Mouse (Mus musculus) intestine, embryonic 14.5 days (tissue): ENCODE measurements around the gene Sucnr1. TPM values are rescaled to one million over a fixed set of nuclear protein-coding genes. Genes with fewer than 3 reads are reported as not detected.
A peak's percentile ranks its signal among the peaks of the same experiment; 100 is the strongest.

Experiments
- ATAC-seq: fragments of 200-750 bp; cut with Nextera tagmentation; replicated peaks from 2 replicates; pipeline ENCODE4 v1.8.0; 2017; ENCODE audit warnings: low read depth, moderate number of reproducible peaks, moderate TSS enrichment, moderate library complexity; ENCODE audit not compliant: low FRiP score, low TSS enrichment
- DNase-seq: peaks from one replicate; pipeline ENCODE4 v3.0.0-alpha.2; 2018; ENCODE audit warnings: low spot score
- H3K27ac ChIP-seq: fragments of 300-500 bp; sonication (generic); 2 replicates; pipeline ENCODE4 v1.5.1; 2014; ENCODE audit warnings: low read depth, mild to moderate bottlenecking, control low read depth
- H3K27me3 ChIP-seq: fragments of 300-500 bp; sonication (generic); replicated peaks from 2 replicates; pipeline ENCODE4 v1.6.1; 2014; ENCODE audit warnings: low read length, control low read depth; ENCODE audit not compliant: control insufficient read depth, insufficient read depth
- H3K36me3 ChIP-seq: fragments of 300-500 bp; sonication (generic); 2 replicates; pipeline ENCODE4 v1.6.1; 2014; ENCODE audit warnings: low read length, control low read depth; ENCODE audit not compliant: control insufficient read depth, insufficient read depth
- H3K4me1 ChIP-seq: fragments of 300-500 bp; sonication (generic); replicated peaks from 2 replicates; pipeline ENCODE4 v1.6.1; 2014; ENCODE audit warnings: low read length, control low read depth, mixed read lengths; ENCODE audit not compliant: control insufficient read depth, insufficient read depth
- H3K4me2 ChIP-seq: fragments of 300-500 bp; sonication (generic); 2 replicates; pipeline ENCODE4 v1.6.1; 2014; ENCODE audit warnings: low read length
- H3K4me3 ChIP-seq: fragments of 300-500 bp; sonication (generic); 2 replicates; pipeline ENCODE4 v1.5.1; 2014; ENCODE audit warnings: low read depth, low read length, control low read depth, mixed read lengths
- H3K9ac ChIP-seq: fragments of 300-500 bp; sonication (generic); 2 replicates; pipeline ENCODE4 v1.6.1; 2014; ENCODE audit warnings: mild to moderate bottlenecking, low read length
- H3K9me3 ChIP-seq: fragments of 300-500 bp; sonication (generic); 2 replicates; pipeline ENCODE4 v1.6.1; 2016; ENCODE audit warnings: low read length, control low read depth; ENCODE audit not compliant: control insufficient read depth
- WGBS: fragments of 180-500 bp; shearing (Covaris S2); extraction: QIAGEN DNeasy Blood & Tissue Kit; methylation state at CpG from one replicate; pipeline ENCODE4 v1.1.7; 2014; 5-methylcytosine and 5-hydroxymethylcytosine counted together
- polyA plus RNA-seq: library from polyadenylated mRNA; unstranded; fragments of >200 nt; fragmentation: Nextera tagmentation; extraction: Ambion mirVana; gene quantifications from 2 replicates; pipeline ENCODE4 v1.2.1, GENCODE M21; 2014

Gene Sucnr1
- polyA plus RNA-seq, 1 experiment from 2014 or later: 0.34 TPM

DNA sequence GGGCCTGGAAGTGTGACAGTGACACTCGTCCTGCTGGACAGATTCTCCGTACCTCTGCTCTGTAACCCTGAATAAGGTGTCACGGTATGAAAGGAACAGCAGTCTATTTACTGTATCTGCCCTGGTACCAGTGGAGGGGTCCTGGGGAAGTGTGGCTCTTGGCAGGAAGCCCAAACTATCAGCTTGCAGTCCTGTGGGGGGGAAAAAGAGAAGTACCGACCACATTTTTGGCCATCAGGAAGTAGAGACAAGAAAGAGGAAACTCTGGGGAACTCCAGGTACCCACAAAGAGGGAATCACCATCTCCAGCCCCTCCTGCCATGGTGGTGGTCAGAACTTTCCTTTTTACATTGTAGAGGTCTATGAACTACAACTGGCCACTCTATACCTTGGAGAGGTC is 1.1 kb upstream of the Sucnr1 start:
- Histone ChIP-seq H3K4me3 (no peak overlapping the region), H3K9ac (no peak overlapping the region), H3K27me3 (no peaks in the 10 kb centered on the region), H3K4me2 (no peak overlapping the region), H3K4me1 (no peaks in the 10 kb centered on the region), H3K27ac (no peak overlapping the region), H3K36me3 (no peaks in the 10 kb centered on the region), H3K9me3 (no peaks in the 10 kb centered on the region)
- no peak for DNase-seq
- no peak for ATAC-seq
- 57% methylated on average over 4 of the region's 4 CpGs for WGBS

DNA sequence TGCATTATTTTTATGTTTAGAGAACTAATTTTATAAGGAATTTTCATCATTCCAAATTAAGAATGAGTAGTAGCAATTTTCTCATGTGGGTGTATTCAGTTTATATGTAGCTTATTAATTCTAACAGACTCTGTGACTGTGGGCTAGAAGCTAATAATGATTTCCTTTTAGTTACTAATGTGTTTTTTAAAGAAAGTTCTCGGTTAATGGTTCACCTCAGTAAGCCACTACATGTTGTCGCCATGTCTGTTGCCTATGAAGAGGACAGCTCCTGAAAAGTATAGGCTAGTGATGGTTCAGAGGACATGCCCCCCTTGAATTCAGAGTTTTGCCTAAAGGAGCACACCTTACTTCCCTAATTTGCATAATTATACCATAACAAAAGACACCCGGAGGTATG is 1.1 kb downstream of the Sucnr1 start:
- no peaks in the 10 kb centered on the region for H3K4me1 ChIP-seq
- WGBS: 85% methylated on average over 3 of the region's 3 CpGs

GRCm38 (mm10) chr3:60085729-60086128 is 4.1 kb downstream of the Sucnr1 start:
- H3K4me1 ChIP-seq: no peaks in the 10 kb centered on the region
- 85% methylated on average over 2 of the region's 2 CpGs for WGBS
- no peak overlapping the region for H3K4me3 ChIP-seq
- H3K27me3 ChIP-seq: no peaks in the 10 kb centered on the region
- H3K36me3 ChIP-seq: no peaks in the 10 kb centered on the region
- DNase-seq: no peak
- no peak overlapping the region for H3K4me2 ChIP-seq
- ATAC-seq: no peak
- no peaks in the 10 kb centered on the region for H3K9me3 ChIP-seq
- H3K27ac ChIP-seq: no peak overlapping the region
- H3K9ac ChIP-seq: no peak overlapping the region

More for the DNA sequence above, 1.1 kb downstream of the Sucnr1 start:
- Histone ChIP-seq H3K4me2 (no peak overlapping the region), H3K27ac (no peak overlapping the region), H3K9ac (no peak overlapping the region), H3K27me3 (no peaks in the 10 kb centered on the region), H3K36me3 (no peaks in the 10 kb centered on the region), H3K4me3 (no peak overlapping the region), H3K9me3 (no peaks in the 10 kb centered on the region)
- no peak for DNase-seq
- ATAC-seq: no peak

DNA sequence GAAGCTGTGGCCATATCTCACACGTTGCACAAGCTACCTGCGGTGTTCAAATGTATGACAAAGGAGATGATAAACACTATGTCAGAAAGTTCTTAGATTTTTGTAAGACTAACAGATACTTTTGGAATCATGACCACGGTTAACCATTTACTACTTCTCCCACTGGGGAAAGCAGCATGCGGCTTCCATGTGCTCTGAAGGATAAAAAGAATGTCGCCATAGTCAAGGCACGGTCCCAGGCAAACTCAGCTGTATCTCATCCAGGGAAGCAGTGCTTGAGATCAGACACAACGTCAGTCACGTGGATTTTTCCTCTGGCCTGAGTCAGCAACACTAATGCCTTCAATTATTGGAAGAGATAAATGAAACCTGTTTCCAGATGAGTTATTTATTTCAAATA is 9.7 kb downstream of the Sucnr1 start:
- no peak for DNase-seq
- Histone ChIP-seq H3K9me3 (no peaks in the 10 kb centered on the region), H3K4me3 (no peak overlapping the region), H3K27me3 (no peaks in the 10 kb centered on the region), H3K4me2 (no peak overlapping the region), H3K36me3 (no peaks in the 10 kb centered on the region), H3K27ac (no peak overlapping the region), H3K4me1 (no peaks in the 10 kb centered on the region), H3K9ac (no peak overlapping the region)
- 81% methylated on average over 8 of the region's 8 CpGs for WGBS
- no peak for ATAC-seq

- H3K27ac ChIP-seq: no peak overlapping the region
- no peaks in the 10 kb centered on the region for H3K36me3 ChIP-seq
- whole genome bisulfite sequencing: 70% methylated on average over 2 of the region's 2 CpGs
- H3K9ac ChIP-seq: no peak overlapping the region
- H3K4me1 ChIP-seq: no peaks in the 10 kb centered on the region
- no peak overlapping the region for H3K4me3 ChIP-seq
- H3K9me3 ChIP-seq: no peaks in the 10 kb centered on the region
- no peaks in the 10 kb centered on the region for H3K27me3 ChIP-seq
- H3K4me2 ChIP-seq: no peak overlapping the region
- ATAC-seq (no peak), DNase-seq (no peak)
Measured at GRCm38 (mm10) chr3:60094386-60095156, 12.9 kb downstream of the Sucnr1 start.

- H3K4me1 ChIP-seq: no peaks in the 10 kb centered on the region
- ATAC-seq: no peak
- DNase-seq: no peak
- no peak overlapping the region for H3K9ac ChIP-seq
- H3K9me3 ChIP-seq: no peaks in the 10 kb centered on the region
- H3K27me3 ChIP-seq: no peaks in the 10 kb centered on the region
- WGBS: 75% methylated on average over 3 of the region's 3 CpGs
- H3K27ac ChIP-seq: no peak overlapping the region
- no peak overlapping the region for H3K4me3 ChIP-seq
- no peak overlapping the region for H3K4me2 ChIP-seq
- H3K36me3 ChIP-seq: no peaks in the 10 kb centered on the region
Measured at GRCm38 (mm10) chr3:60096941-60097340, 15.3 kb downstream of the Sucnr1 start.

DNA sequence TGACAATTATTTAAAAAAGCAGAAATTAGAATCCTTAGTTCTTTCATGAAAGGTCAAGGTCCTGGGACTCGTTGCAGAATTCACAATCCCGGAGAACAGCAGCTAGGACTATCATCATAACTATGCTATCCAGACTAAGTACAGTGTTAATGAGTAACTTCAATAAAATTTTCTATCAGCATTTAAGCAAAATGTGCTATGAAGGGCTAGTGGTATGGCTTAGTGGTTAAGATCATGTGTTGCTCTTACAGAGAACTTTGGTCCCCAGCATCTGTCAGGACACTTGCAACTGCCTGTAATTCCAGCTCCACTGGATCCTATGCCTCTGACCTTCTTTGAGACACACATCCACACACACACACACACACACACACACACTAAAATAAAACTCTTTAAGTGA is 15.8 kb downstream of the Sucnr1 start:
- peak; percentile 86 for ATAC-seq
- Histone ChIP-seq H3K36me3 (no peaks in the 10 kb centered on the region), H3K4me1 (no peaks in the 10 kb centered on the region), H3K9me3 (no peaks in the 10 kb centered on the region), H3K27ac (no peak overlapping the region), H3K4me2 (no peak overlapping the region), H3K4me3 (no peak overlapping the region), H3K27me3 (no peaks in the 10 kb centered on the region), H3K9ac (no peak overlapping the region)
- WGBS: 62% methylated on average over 2 of the region's 2 CpGs
- DNase-seq: no peak

GRCm38 (mm10) chr3:60098521-60098920 is 16.9 kb downstream of the Sucnr1 start:
- no peak overlapping the region for H3K4me2 ChIP-seq
- no peak overlapping the region for H3K27ac ChIP-seq
- H3K9me3 ChIP-seq: no peaks in the 10 kb centered on the region
- 67% methylated on average over 1 of the region's 1 CpGs for WGBS
- ATAC-seq: no peak
- no peaks in the 10 kb centered on the region for H3K4me1 ChIP-seq
- no peaks in the 10 kb centered on the region for H3K27me3 ChIP-seq
- DNase-seq: no peak
- H3K4me3 ChIP-seq: no peak overlapping the region
- no peaks in the 10 kb centered on the region for H3K36me3 ChIP-seq
- H3K9ac ChIP-seq: no peak overlapping the region

DNA sequence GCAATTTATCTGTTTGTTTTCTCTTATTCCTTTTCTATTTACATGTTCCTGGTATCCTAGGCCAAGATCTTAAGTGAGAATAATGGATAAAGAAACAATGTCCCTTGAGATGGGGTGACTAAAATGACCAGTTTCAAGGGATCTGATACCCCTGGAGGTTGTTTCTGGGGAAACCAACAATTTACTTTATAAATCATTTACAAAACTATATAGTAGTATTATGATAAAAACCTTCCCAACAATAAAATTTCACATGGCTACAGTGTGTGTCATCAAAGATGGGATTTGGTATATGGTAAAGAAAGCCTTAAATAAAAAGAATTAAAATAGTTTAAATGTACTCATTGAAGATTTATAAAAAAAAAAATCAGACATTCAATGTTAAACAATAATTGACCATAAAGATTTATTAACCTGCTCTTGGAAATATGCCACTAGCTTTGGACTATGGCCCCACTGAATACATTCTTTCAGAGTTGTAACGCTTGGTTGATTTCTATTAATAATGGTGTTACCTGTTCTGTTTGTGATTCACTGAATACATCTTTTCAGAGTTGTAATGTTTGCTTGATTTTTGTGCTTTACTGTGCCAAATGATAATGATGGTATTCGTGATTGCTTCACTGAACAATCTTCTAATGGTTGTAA is 22.9 kb downstream of the Sucnr1 start:
- H3K4me1 ChIP-seq: no peaks in the 10 kb centered on the region
- 69% methylated on average over 2 of the region's 2 CpGs for whole genome bisulfite sequencing
- DNase-seq (no peak), ATAC-seq (no peak)
- no peaks in the 10 kb centered on the region for H3K36me3 ChIP-seq
- no peak overlapping the region for H3K4me3 ChIP-seq
- H3K4me2 ChIP-seq: no peak overlapping the region
- no peak overlapping the region for H3K9ac ChIP-seq
- no peaks in the 10 kb centered on the region for H3K9me3 ChIP-seq
- H3K27ac ChIP-seq: no peak overlapping the region
- H3K27me3 ChIP-seq: no peaks in the 10 kb centered on the region
